Mouse (Mus musculus) bone marrow, adult 2 months (tissue): Measurements from ENCODE around the gene Cdca7l. TPM values are rescaled to one million over a fixed set of nuclear protein-coding genes. Genes with fewer than 3 reads are reported as not detected.
"Not testable (repeated sequence)": the region's sequence is repeated elsewhere in the genome, so short reads cannot be mapped to it uniquely, and the experiment has no call there.

Experiments
- H3K27ac ChIP-seq: fragments of 200-500 bp; 2 replicates; pipeline ENCODE4 v1.5.1; 2012; ENCODE audit warnings: low read depth, mild to moderate bottlenecking, control low read depth, inconsistent platforms, low read length; ENCODE audit not compliant: control insufficient read depth, poor library complexity, insufficient read depth
- H3K4me1 ChIP-seq: fragments of 200-500 bp; 2 replicates; pipeline ENCODE4 v1.6.1; 2011; ENCODE audit warnings: low read length; ENCODE audit not compliant: control insufficient read depth, insufficient read depth
- H3K4me3 ChIP-seq: fragments of 200-500 bp; replicated peaks from 2 replicates; pipeline ENCODE3; 2011; ENCODE audit warnings: mild to moderate bottlenecking, low read depth, low read length, control low read depth; ENCODE audit not compliant: control insufficient read depth
- CTCF ChIP-seq: fragments of 200-500 bp; IDR thresholded peaks from 2 replicates; pipeline ENCODE4 v1.5.1; 2011; ENCODE audit warnings: low read length, control low read depth; ENCODE audit not compliant: control insufficient read depth, insufficient read depth
- POLR2A ChIP-seq: fragments of 200-500 bp; IDR thresholded peaks from 2 replicates; pipeline ENCODE4 v1.6.1; 2011; ENCODE audit warnings: low read depth, mild to moderate bottlenecking, control low read depth, low read length, borderline replicate concordance; ENCODE audit not compliant: control insufficient read depth
- WGBS: fragments of 180-500 bp; shearing (Covaris S2); methylation state at CpG from one replicate; pipeline ENCODE4 v1.1.7; 2018; 5-methylcytosine and 5-hydroxymethylcytosine counted together
- polyA plus RNA-seq: library from polyadenylated mRNA; stranded (reverse); fragments of >200 nt; gene quantifications from 2 replicates; pipeline ENCODE4 v1.2.4, GENCODE M21; 2011; ENCODE audit warnings: low replicate concordance; ENCODE audit not compliant: missing spikeins, insufficient read depth, insufficient read length

Cdca7l gene
- polyA plus RNA-seq, 1 experiment: 9.8 TPM

GRCm38 (mm10) chr12:117861249-117861648, 57.2 kb downstream of the Cdca7l start:
- Histone ChIP-seq H3K4me1 (no peaks in the 10 kb centered on the region; the same call in 1 of the 2 replicates), H3K4me3 (no peak overlapping the region), H3K27ac (no peak overlapping the region)
- TF ChIP-seq POLR2A: no peak
- TF ChIP-seq CTCF: no peak
- 73% methylated on average over 3 of the region's 3 CpGs for WGBS

- no peak for TF ChIP-seq CTCF
- TF ChIP-seq POLR2A: no peak
- Histone ChIP-seq H3K4me3 (no peak overlapping the region), H3K4me1 (no peaks in the 10 kb centered on the region; the same call in 1 of the 2 replicates), H3K27ac (no peak overlapping the region)
- 40% methylated on average over 5 of the region's 5 CpGs for WGBS
Measured at GRCm38 (mm10) chr12:117862655-117863054, 58.6 kb downstream of the Cdca7l start.

- Histone ChIP-seq H3K27ac (no peak overlapping the region), H3K4me3 (no peak overlapping the region), H3K4me1 (no peaks in the 10 kb centered on the region)
- WGBS: 43% methylated on average over 4 of the region's 4 CpGs
- TF ChIP-seq POLR2A (no peak), CTCF (no peak)
Measured at GRCm38 (mm10) chr12:117867708-117868564, 63.8 kb downstream of the Cdca7l start.

GRCm38 (mm10) chr12:117872265-117872664, 68.2 kb downstream of the Cdca7l start:
- no peak overlapping the region for H3K27ac ChIP-seq
- H3K4me3 ChIP-seq: no peak overlapping the region
- H3K4me1 ChIP-seq: no peaks in the 10 kb centered on the region
- TF ChIP-seq CTCF (no peak), POLR2A (no peak)
- 86% methylated on average over 5 of the region's 5 CpGs for WGBS

- Histone ChIP-seq H3K27ac (no peak overlapping the region), H3K4me3 (no peak overlapping the region), H3K4me1 (no peaks in the 10 kb centered on the region)
- WGBS: 94% methylated on average over 13 of the region's 13 CpGs
- TF ChIP-seq CTCF (no peak), POLR2A (no peak)
Measured at GRCm38 (mm10) chr12:117878341-117878740, 74.3 kb downstream of the Cdca7l start.

GRCm38 (mm10) chr12:117884627-117885026, 80.5 kb downstream of the Cdca7l start:
- WGBS: 79% methylated on average over 2 of the region's 2 CpGs
- Histone ChIP-seq H3K4me3 (no peak overlapping the region), H3K27ac (no peak overlapping the region), H3K4me1 (no peaks in the 10 kb centered on the region)
- no peak for TF ChIP-seq POLR2A
- no peak for TF ChIP-seq CTCF

GRCm38 (mm10) chr12:117887422-117887821, 83.3 kb downstream of the Cdca7l start:
- 77% methylated on average over 3 of the region's 3 CpGs for WGBS
- no peak overlapping the region for H3K27ac ChIP-seq
- H3K4me3 ChIP-seq: no peak overlapping the region
- no peaks in the 10 kb centered on the region for H3K4me1 ChIP-seq
- TF ChIP-seq POLR2A (no peak), CTCF (no peak)

- WGBS: 73% methylated on average over 1 of the region's 4 CpGs
- not testable (repeated sequence) for H3K4me3 ChIP-seq
Measured at GRCm38 (mm10) chr12:117900798-117901197, 96.7 kb downstream of the Cdca7l start.

GRCm38 (mm10) chr12:117901352-117901751, 97.3 kb downstream of the Cdca7l start:
- H3K4me1 ChIP-seq, H3K4me3 ChIP-seq, H3K27ac ChIP-seq: not testable (repeated sequence)
- WGBS: 71% methylated on average over 2 of the region's 4 CpGs

More at GRCm38 (mm10) chr12:117900798-117901197, 96.7 kb downstream of the Cdca7l start:
- H3K27ac ChIP-seq, H3K4me1 ChIP-seq: not testable (repeated sequence)
